10 mouse cellular contexts compared by ENCODE assay signal in the genomic region with DNA sequence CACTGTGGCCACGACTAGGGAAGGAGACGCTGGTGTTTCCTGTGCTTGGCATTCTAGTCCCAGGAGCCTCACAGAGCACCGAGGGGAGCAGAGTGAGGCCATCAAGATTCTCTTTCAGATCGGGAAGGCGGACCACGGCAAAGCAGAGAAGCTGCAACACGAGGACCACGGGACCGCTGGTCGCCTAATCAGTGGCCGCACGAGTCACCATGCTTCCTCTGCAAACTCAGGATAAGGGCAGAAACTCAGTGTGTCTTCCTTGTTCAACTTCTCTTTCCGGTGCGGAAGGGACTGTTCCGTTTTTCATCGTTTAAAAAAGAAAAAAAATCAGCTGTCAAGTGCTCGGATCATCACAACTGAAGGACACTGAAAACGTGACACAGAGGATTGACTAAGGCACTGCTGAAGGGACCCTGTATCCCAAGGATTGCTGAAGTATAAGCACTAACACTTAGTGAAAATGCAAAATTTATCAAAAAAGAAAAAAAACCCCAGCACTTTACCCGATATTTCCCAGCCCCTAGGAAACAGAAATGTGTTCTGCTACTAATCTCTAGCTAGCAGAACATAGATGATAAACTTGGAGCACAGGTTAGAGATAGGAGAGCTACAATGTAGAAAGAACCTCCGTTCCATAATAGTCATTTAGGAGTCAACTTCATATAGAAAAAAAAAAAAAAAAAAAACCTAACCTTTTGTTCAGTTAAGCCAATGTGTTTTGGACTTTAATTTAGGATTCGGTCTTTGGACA.
DNase-seq lines count a peak whose midpoint lies in the region; ATAC-seq and TF ChIP-seq lines count a peak whose summit lies in the region.
"Had no signal": no experiment of that assay in that cellular context is flagged by ENCODE, and none has a peak within 500 bp of the region (broad histone marks: within the 10 kb centered on the region; RNA-seq: fewer than 3 reads in every experiment).

No protein-coding gene starts in this region.

- 75% methylated on average over 21 of the region's 21 CpGs for WGBS in lung, embryonic 14.5 days
- WGBS in liver, embryonic 12.5 days (ENCODE audit: insufficient replicate concordance), result 16% methylated on average over 21 of the region's 21 CpGs
- 84% methylated on average over 21 of the region's 21 CpGs for WGBS in kidney, embryonic 16.5 days

- H3K27me3 ChIP-seq in lung, embryonic 14.5 days (ENCODE audit: insufficient read depth, low read length), result no peaks in the 10 kb centered on the region
- H3K27me3 ChIP-seq in liver, embryonic 12.5 days (replicated peaks), result no peaks in the 10 kb centered on the region
- H3K27me3 ChIP-seq in kidney, embryonic 16.5 days (ENCODE audit: insufficient read depth, low read length), result no peaks in the 10 kb centered on the region
- H3K27me3 ChIP-seq: embryonic facial prominence, embryonic 12.5 days; midbrain, embryonic 13.5 days had no signal

- no peak for ATAC-seq in lung, embryonic 14.5 days (ENCODE audit: insufficient read depth)
- peak; percentile 89 for ATAC-seq in liver, embryonic 12.5 days
- no peak for ATAC-seq in kidney, embryonic 16.5 days (ENCODE audit: low FRiP score, low TSS enrichment)
- ATAC-seq: midbrain, embryonic 13.5 days had no signal

- no peak for TF ChIP-seq CTCF in lung, embryonic 14.5 days (IDR thresholded peaks at IDR 0.05; ENCODE audit: low read depth)

- no peaks in the 10 kb centered on the region for H3K36me3 ChIP-seq in lung, embryonic 14.5 days (ENCODE audit: insufficient read depth)
- H3K36me3 ChIP-seq in liver, embryonic 12.5 days, result no peaks in the 10 kb centered on the region
- no peaks in the 10 kb centered on the region for H3K36me3 ChIP-seq in kidney, embryonic 16.5 days (ENCODE audit: insufficient read depth, low read length)
- H3K36me3 ChIP-seq: embryonic facial prominence, embryonic 12.5 days; midbrain, embryonic 13.5 days had no signal

- no peak overlapping the region for H3K27ac ChIP-seq in lung, embryonic 14.5 days (ENCODE audit: low read depth)
- H3K27ac ChIP-seq in liver, embryonic 12.5 days, result peak overlapping the region; percentile 85
- no peak overlapping the region for H3K27ac ChIP-seq in kidney, embryonic 16.5 days (ENCODE audit: low read length)
- H3K27ac ChIP-seq: embryonic facial prominence, embryonic 12.5 days; midbrain, embryonic 13.5 days had no signal

- H3K9ac ChIP-seq in lung, embryonic 14.5 days, result no peak overlapping the region
- H3K9ac ChIP-seq in liver, embryonic 12.5 days, result peak overlapping the region; percentile 63
- H3K9ac ChIP-seq in kidney, embryonic 16.5 days (replicated peaks; ENCODE audit: low read length), result no peak overlapping the region
- H3K9ac ChIP-seq: embryonic facial prominence, embryonic 12.5 days; midbrain, embryonic 13.5 days had no signal

- H3K4me1 ChIP-seq in lung, embryonic 14.5 days (ENCODE audit: insufficient read depth), result no peaks in the 10 kb centered on the region
- peaks cover 61% of the 10 kb centered on the region for H3K4me1 ChIP-seq in liver, embryonic 12.5 days
- H3K4me1 ChIP-seq in kidney, embryonic 16.5 days (ENCODE audit: insufficient read depth, low read length), result no peaks in the 10 kb centered on the region
- H3K4me1 ChIP-seq: embryonic facial prominence, embryonic 12.5 days had no signal

- no peaks in the 10 kb centered on the region for H3K9me3 ChIP-seq in lung, embryonic 14.5 days (ENCODE audit: low read depth, low read length)
- H3K9me3 ChIP-seq in liver, embryonic 12.5 days (replicated peaks), result no peaks in the 10 kb centered on the region
- no peaks in the 10 kb centered on the region; the same call in 1 of the 2 replicates for H3K9me3 ChIP-seq in kidney, embryonic 16.5 days (ENCODE audit: low read length)
- H3K9me3 ChIP-seq: embryonic facial prominence, embryonic 12.5 days; midbrain, embryonic 13.5 days had no signal

- no peak overlapping the region for H3K4me3 ChIP-seq in lung, embryonic 14.5 days (ENCODE audit: low read depth, low read length)
- peak overlapping the region; percentile 49 for H3K4me3 ChIP-seq in liver, embryonic 12.5 days
- H3K4me3 ChIP-seq in kidney, embryonic 16.5 days (ENCODE audit: low read length), result no peak overlapping the region
- H3K4me3 ChIP-seq: embryonic facial prominence, embryonic 12.5 days; midbrain, embryonic 13.5 days had no signal

- 0 out of 2 replicates have a peak overlapping the region, but pooled peaks have one; percentile 25 for H3K4me2 ChIP-seq in lung, embryonic 14.5 days
- H3K4me2 ChIP-seq in liver, embryonic 12.5 days, result peak overlapping the region; percentile 77
- no peak overlapping the region for H3K4me2 ChIP-seq in kidney, embryonic 16.5 days (replicated peaks; ENCODE audit: low read depth, low read length)
- H3K4me2 ChIP-seq: embryonic facial prominence, embryonic 12.5 days; midbrain, embryonic 13.5 days had no signal

- peak; percentile 11 for DNase-seq in lung, embryonic 14.5 days
- DNase-seq in lung, adult 18-20 months, result no peak
- DNase-seq in heart, adult 18-20 months, result peak; percentile 28 to 54
- DNase-seq in spleen, postnatal 10 days (ENCODE audit: low spot score in 2 of 2), result peak; percentile 56 to 72
- no peak for DNase-seq in right cerebral cortex, postnatal 36 days (ENCODE audit: low spot score in 2 of 2)
- DNase-seq in adrenal gland, adult 2 months, result no peak

Comparison
In these comparisons a context has a peak if more than half of its experiments do, and no peak if none do; other contexts are left out.
1. DNase-seq: peak in lung, embryonic 14.5 days (single experiment), heart, adult 18-20 months (2 of 2) and spleen, postnatal 10 days (2 of 2); none in lung, adult 18-20 months (0 of 2), right cerebral cortex, postnatal 36 days (0 of 2) and adrenal gland, adult 2 months (single experiment).